Mouse (Mus musculus): Measurements from ENCODE around the gene Tbc1d30. TPM values are rescaled to one million over a fixed set of nuclear protein-coding genes. Genes with fewer than 3 reads are reported as not detected.
A peak's percentile ranks its signal among the peaks of the same experiment; 100 is the strongest.

Tbc1d30 gene
- polyA plus RNA-seq, 1 experiment = not detected

GRCm38 (mm10) chr10:121255465-121255864 lies 95.6 kb downstream of the Tbc1d30 start:
- H3K4me3 ChIP-seq (replicated peaks) = peak overlapping the region; percentile 20

GRCm38 (mm10) chr10:121254343-121254742 lies 96.7 kb downstream of the Tbc1d30 start:
- Histone ChIP-seq H3K9me3 (peaks cover 8% of the 10 kb centered on the region), H3K4me3 (replicated peaks) (no peak overlapping the region), H3K36me3 (replicated peaks; ENCODE audit: low read length) (no peaks in the 10 kb centered on the region), H3K4me1 (peaks cover 42% of the 10 kb centered on the region), H3K27me3 (replicated peaks) (peaks cover 59% of the 10 kb centered on the region)
- TF ChIP-seq FLI1 (IDR thresholded peaks at IDR 0.05; ENCODE audit: low read length) (no peak), GATA1 (IDR thresholded peaks at IDR 0.05; ENCODE audit: borderline replicate concordance, low read length) (no peak)

More at GRCm38 (mm10) chr10:121255465-121255864, 95.6 kb downstream of the Tbc1d30 start:
- TF ChIP-seq GATA1 (IDR thresholded peaks at IDR 0.05; ENCODE audit: borderline replicate concordance, low read length) (no peak), FLI1 (IDR thresholded peaks at IDR 0.05; ENCODE audit: low read length) (no peak)
- Histone ChIP-seq H3K4me1 (peaks cover 35% of the 10 kb centered on the region), H3K9me3 (peaks cover 4% of the 10 kb centered on the region), H3K27me3 (replicated peaks) (peaks cover 50% of the 10 kb centered on the region), H3K36me3 (replicated peaks; ENCODE audit: low read length) (no peaks in the 10 kb centered on the region)

GRCm38 (mm10) chr10:121252781-121253180 lies 98.3 kb downstream of the Tbc1d30 start:
- Histone ChIP-seq H3K36me3 (replicated peaks; ENCODE audit: low read length) (no peaks in the 10 kb centered on the region), H3K9me3 (peaks cover 9% of the 10 kb centered on the region), H3K4me1 (peaks cover 42% of the 10 kb centered on the region), H3K4me3 (replicated peaks) (no peak overlapping the region), H3K27me3 (replicated peaks) (peaks cover 63% of the 10 kb centered on the region)
- TF ChIP-seq GATA1 (IDR thresholded peaks at IDR 0.05; ENCODE audit: borderline replicate concordance, low read length) (no peak), FLI1 (IDR thresholded peaks at IDR 0.05; ENCODE audit: low read length) (no peak)

- Histone ChIP-seq H3K4me1 (peaks cover 35% of the 10 kb centered on the region), H3K9me3 (peaks cover 21% of the 10 kb centered on the region), H3K27me3 (replicated peaks) (peaks cover 67% of the 10 kb centered on the region), H3K36me3 (replicated peaks; ENCODE audit: low read length) (no peaks in the 10 kb centered on the region), H3K4me3 (replicated peaks) (peak overlapping the region; percentile 88)
- TF ChIP-seq GATA1 (IDR thresholded peaks at IDR 0.05; ENCODE audit: borderline replicate concordance, low read length) = no peak
- no peak for TF ChIP-seq FLI1 (IDR thresholded peaks at IDR 0.05; ENCODE audit: low read length)
Measured at GRCm38 (mm10) chr10:121251191-121251590, 99.9 kb downstream of the Tbc1d30 start.

GRCm38 (mm10) chr10:121249820-121250219 lies 101.3 kb downstream of the Tbc1d30 start:
- Histone ChIP-seq H3K36me3 (replicated peaks; ENCODE audit: low read length) (no peaks in the 10 kb centered on the region), H3K4me3 (replicated peaks) (no peak overlapping the region), H3K4me1 (peaks cover 32% of the 10 kb centered on the region), H3K9me3 (peaks cover 25% of the 10 kb centered on the region), H3K27me3 (replicated peaks) (peaks cover 58% of the 10 kb centered on the region)
- TF ChIP-seq GATA1 (IDR thresholded peaks at IDR 0.05; ENCODE audit: borderline replicate concordance, low read length) = no peak

GRCm38 (mm10) chr10:121247545-121247944 lies 103.5 kb downstream of the Tbc1d30 start:
- no peak for TF ChIP-seq FLI1 (IDR thresholded peaks at IDR 0.05; ENCODE audit: low read length)
- TF ChIP-seq GATA1 (IDR thresholded peaks at IDR 0.05; ENCODE audit: borderline replicate concordance, low read length) = no peak
- Histone ChIP-seq H3K9me3 (peaks cover 36% of the 10 kb centered on the region), H3K36me3 (replicated peaks; ENCODE audit: low read length) (no peaks in the 10 kb centered on the region), H3K27me3 (replicated peaks) (peaks cover 45% of the 10 kb centered on the region), H3K4me1 (peaks cover 26% of the 10 kb centered on the region), H3K4me3 (replicated peaks) (no peak overlapping the region)

GRCm38 (mm10) chr10:121246971-121247370 lies 104.1 kb downstream of the Tbc1d30 start:
- no peak overlapping the region for H3K4me3 ChIP-seq (replicated peaks)
- peaks cover 23% of the 10 kb centered on the region for H3K4me1 ChIP-seq
- TF ChIP-seq GATA1 (IDR thresholded peaks at IDR 0.05; ENCODE audit: borderline replicate concordance, low read length) = no peak
- no peak for TF ChIP-seq FLI1 (IDR thresholded peaks at IDR 0.05; ENCODE audit: low read length)

GRCm38 (mm10) chr10:121243373-121244207 lies 107.5 kb downstream of the Tbc1d30 start:
- Histone ChIP-seq H3K4me1 (no peaks in the 10 kb centered on the region), H3K9me3 (peaks cover 31% of the 10 kb centered on the region), H3K36me3 (replicated peaks; ENCODE audit: low read length) (no peaks in the 10 kb centered on the region), H3K4me3 (replicated peaks) (no peak overlapping the region), H3K27me3 (replicated peaks) (peaks cover 32% of the 10 kb centered on the region)
- TF ChIP-seq GATA1 (IDR thresholded peaks at IDR 0.05; ENCODE audit: borderline replicate concordance, low read length) = no peak
- no peak for TF ChIP-seq FLI1 (IDR thresholded peaks at IDR 0.05; ENCODE audit: low read length)

More at GRCm38 (mm10) chr10:121246971-121247370, 104.1 kb downstream of the Tbc1d30 start:
- Histone ChIP-seq H3K27me3 (replicated peaks) (peaks cover 44% of the 10 kb centered on the region), H3K36me3 (replicated peaks; ENCODE audit: low read length) (no peaks in the 10 kb centered on the region), H3K9me3 (peaks cover 36% of the 10 kb centered on the region)

- Histone ChIP-seq H3K36me3 (replicated peaks; ENCODE audit: low read length) (no peaks in the 10 kb centered on the region), H3K4me1 (no peaks in the 10 kb centered on the region), H3K27me3 (replicated peaks) (peaks cover 27% of the 10 kb centered on the region), H3K4me3 (replicated peaks) (no peak overlapping the region), H3K9me3 (peaks cover 26% of the 10 kb centered on the region)
- no peak for TF ChIP-seq GATA1 (IDR thresholded peaks at IDR 0.05; ENCODE audit: borderline replicate concordance, low read length)
- no peak for TF ChIP-seq FLI1 (IDR thresholded peaks at IDR 0.05; ENCODE audit: low read length)
Measured at GRCm38 (mm10) chr10:121242596-121242995, 108.5 kb downstream of the Tbc1d30 start.

GRCm38 (mm10) chr10:121239065-121239464 lies 112.0 kb downstream of the Tbc1d30 start:
- peaks cover 18% of the 10 kb centered on the region for H3K27me3 ChIP-seq (replicated peaks)
- H3K36me3 ChIP-seq (replicated peaks; ENCODE audit: low read length) = no peaks in the 10 kb centered on the region
- H3K9me3 ChIP-seq = peaks cover 11% of the 10 kb centered on the region
- TF ChIP-seq GATA1 (IDR thresholded peaks at IDR 0.05; ENCODE audit: borderline replicate concordance, low read length) = no peak
- TF ChIP-seq FLI1 (IDR thresholded peaks at IDR 0.05; ENCODE audit: low read length) = no peak
- H3K4me1 ChIP-seq = no peaks in the 10 kb centered on the region
- no peak overlapping the region for H3K4me3 ChIP-seq (replicated peaks)
